Mouse (Mus musculus): ENCODE results near the gene Muc4. TPM values are rescaled to one million over a fixed set of nuclear protein-coding genes. Genes with fewer than 3 reads are reported as not detected.
A peak's percentile ranks its signal among the peaks of the same experiment; 100 is the strongest.

Muc4 gene
- polyA plus RNA-seq (2015; fragmentation: Nextera tagmentation; extraction: Ambion mirVana): 1.2 and 2.3 TPM in 2 replicates

GRCm38 (mm10) chr16:32735586-32735985 lies at the start of gene Muc4:
Gene Muc4 (plus strand): TSS chr16:32735886.
- H3K27me3 ChIP-seq: no peaks in the 10 kb centered on the region
- 91% methylated on average over 2 of the region's 2 CpGs for WGBS
- no peak within 1 kb of the TSS for H3K4me3 ChIP-seq (replicated peaks)
- no peak within 1 kb of the TSS for H3K27ac ChIP-seq (replicated peaks)
- no peak within 1 kb of the TSS for H3K9ac ChIP-seq
- no peaks in the 10 kb centered on the region for H3K4me1 ChIP-seq
- H3K9me3 ChIP-seq (replicated peaks): no peaks in the 10 kb centered on the region
- ATAC-seq (ENCODE audit: insufficient number of reproducible peaks, low FRiP score, low TSS enrichment, low read depth): no peak
- H3K4me2 ChIP-seq (replicated peaks): no peak within 1 kb of the TSS
- no peaks in the 10 kb centered on the region for H3K36me3 ChIP-seq

- H3K4me2 ChIP-seq (replicated peaks): no peak overlapping the region
- H3K9me3 ChIP-seq (replicated peaks): no peaks in the 10 kb centered on the region
- no peak for ATAC-seq (ENCODE audit: insufficient number of reproducible peaks, low FRiP score, low TSS enrichment, low read depth)
- H3K27me3 ChIP-seq: no peaks in the 10 kb centered on the region
- no peaks in the 10 kb centered on the region for H3K4me1 ChIP-seq
- no peak overlapping the region for H3K9ac ChIP-seq
- 0 out of 2 replicates have a peak overlapping the region, but pooled peaks have one; percentile 44 for H3K27ac ChIP-seq (replicated peaks)
- peaks cover 15% of the 10 kb centered on the region for H3K36me3 ChIP-seq
- H3K4me3 ChIP-seq (replicated peaks): no peak overlapping the region
- 47% methylated on average over 5 of the region's 5 CpGs for WGBS
Measured at GRCm38 (mm10) chr16:32685998-32686397, 49.7 kb upstream of the Muc4 start.

GRCm38 (mm10) chr16:32687221-32687620 lies 48.5 kb upstream of the Muc4 start:
- Histone ChIP-seq H3K4me1 (no peaks in the 10 kb centered on the region), H3K4me3 (replicated peaks) (no peak overlapping the region), H3K9ac (no peak overlapping the region), H3K4me2 (replicated peaks) (no peak overlapping the region), H3K36me3 (peaks cover 10% of the 10 kb centered on the region), H3K27ac (replicated peaks) (no peak overlapping the region), H3K9me3 (replicated peaks) (no peaks in the 10 kb centered on the region), H3K27me3 (no peaks in the 10 kb centered on the region)
- ATAC-seq (ENCODE audit: insufficient number of reproducible peaks, low FRiP score, low TSS enrichment, low read depth): no peak
- WGBS: 71% methylated on average over 5 of the region's 5 CpGs

- Histone ChIP-seq H3K4me3 (replicated peaks) (no peak overlapping the region), H3K4me1 (no peaks in the 10 kb centered on the region), H3K9ac (no peak overlapping the region), H3K27me3 (no peaks in the 10 kb centered on the region), H3K9me3 (replicated peaks) (no peaks in the 10 kb centered on the region), H3K36me3 (no peaks in the 10 kb centered on the region), H3K27ac (replicated peaks) (no peak overlapping the region), H3K4me2 (replicated peaks) (no peak overlapping the region)
- WGBS: 66% methylated on average over 4 of the region's 4 CpGs
- no peak for ATAC-seq (ENCODE audit: insufficient number of reproducible peaks, low FRiP score, low TSS enrichment, low read depth)
Measured at GRCm38 (mm10) chr16:32688770-32689169, 46.9 kb upstream of the Muc4 start.

GRCm38 (mm10) chr16:32689501-32689900 lies 46.2 kb upstream of the Muc4 start:
- H3K36me3 ChIP-seq: no peaks in the 10 kb centered on the region
- no peak; the same call in 1 of the 2 replicates for ATAC-seq (ENCODE audit: insufficient number of reproducible peaks, low FRiP score, low TSS enrichment, low read depth)
- H3K9ac ChIP-seq: no peak overlapping the region
- H3K4me1 ChIP-seq: no peaks in the 10 kb centered on the region
- no peaks in the 10 kb centered on the region for H3K27me3 ChIP-seq
- 5% methylated on average over 9 of the region's 9 CpGs for WGBS
- H3K4me3 ChIP-seq (replicated peaks): no peak overlapping the region
- no peak overlapping the region for H3K27ac ChIP-seq (replicated peaks)
- no peak overlapping the region for H3K4me2 ChIP-seq (replicated peaks)
- H3K9me3 ChIP-seq (replicated peaks): no peaks in the 10 kb centered on the region

- no peaks in the 10 kb centered on the region for H3K36me3 ChIP-seq
- no peaks in the 10 kb centered on the region for H3K9me3 ChIP-seq (replicated peaks)
- no peak; the same call in 1 of the 2 replicates for ATAC-seq (ENCODE audit: insufficient number of reproducible peaks, low FRiP score, low TSS enrichment, low read depth)
- no peak overlapping the region for H3K4me3 ChIP-seq (replicated peaks)
- H3K27ac ChIP-seq (replicated peaks): no peak overlapping the region
- H3K27me3 ChIP-seq: no peaks in the 10 kb centered on the region
- H3K9ac ChIP-seq: no peak overlapping the region
- 41% methylated on average over 7 of the region's 7 CpGs for WGBS
- no peak overlapping the region for H3K4me2 ChIP-seq (replicated peaks)
- H3K4me1 ChIP-seq: no peaks in the 10 kb centered on the region
Measured at GRCm38 (mm10) chr16:32696841-32697464, 38.7 kb upstream of the Muc4 start.

GRCm38 (mm10) chr16:32697665-32698446 lies 37.8 kb upstream of the Muc4 start:
- Histone ChIP-seq H3K27ac (replicated peaks) (no peak overlapping the region), H3K4me1 (no peaks in the 10 kb centered on the region), H3K27me3 (no peaks in the 10 kb centered on the region), H3K9ac (no peak overlapping the region), H3K9me3 (replicated peaks) (no peaks in the 10 kb centered on the region), H3K36me3 (no peaks in the 10 kb centered on the region), H3K4me2 (replicated peaks) (no peak overlapping the region), H3K4me3 (replicated peaks) (no peak overlapping the region)
- 88% methylated on average over 22 of the region's 22 CpGs for WGBS
- no peak for ATAC-seq (ENCODE audit: insufficient number of reproducible peaks, low FRiP score, low TSS enrichment, low read depth)

GRCm38 (mm10) chr16:32698550-32698949 lies 37.1 kb upstream of the Muc4 start:
- ATAC-seq (ENCODE audit: insufficient number of reproducible peaks, low FRiP score, low TSS enrichment, low read depth): no peak
- 37% methylated on average over 7 of the region's 7 CpGs for WGBS
- no peaks in the 10 kb centered on the region for H3K36me3 ChIP-seq
- H3K4me1 ChIP-seq: no peaks in the 10 kb centered on the region
- H3K4me3 ChIP-seq (replicated peaks): no peak overlapping the region
- H3K9ac ChIP-seq: no peak overlapping the region
- H3K4me2 ChIP-seq (replicated peaks): no peak overlapping the region
- no peaks in the 10 kb centered on the region for H3K9me3 ChIP-seq (replicated peaks)
- no peak overlapping the region for H3K27ac ChIP-seq (replicated peaks)
- H3K27me3 ChIP-seq: no peaks in the 10 kb centered on the region

- H3K9ac ChIP-seq: no peak overlapping the region
- H3K27ac ChIP-seq (replicated peaks): no peak overlapping the region
- H3K36me3 ChIP-seq: no peaks in the 10 kb centered on the region
- no peak overlapping the region for H3K4me2 ChIP-seq (replicated peaks)
- H3K4me3 ChIP-seq (replicated peaks): no peak overlapping the region
- no peaks in the 10 kb centered on the region for H3K27me3 ChIP-seq
- 67% methylated on average over 9 of the region's 9 CpGs for WGBS
- H3K9me3 ChIP-seq (replicated peaks): no peaks in the 10 kb centered on the region
- no peaks in the 10 kb centered on the region for H3K4me1 ChIP-seq
- ATAC-seq (ENCODE audit: insufficient number of reproducible peaks, low FRiP score, low TSS enrichment, low read depth): no peak
Measured at GRCm38 (mm10) chr16:32703312-32703912, 32.3 kb upstream of the Muc4 start.

GRCm38 (mm10) chr16:32705606-32706005 lies 30.1 kb upstream of the Muc4 start:
- Histone ChIP-seq H3K4me3 (replicated peaks) (no peak overlapping the region), H3K9me3 (replicated peaks) (no peaks in the 10 kb centered on the region), H3K36me3 (no peaks in the 10 kb centered on the region), H3K27me3 (no peaks in the 10 kb centered on the region), H3K4me1 (peaks cover 5% of the 10 kb centered on the region), H3K9ac (no peak overlapping the region), H3K4me2 (replicated peaks) (no peak overlapping the region), H3K27ac (replicated peaks) (no peak overlapping the region)
- 91% methylated on average over 3 of the region's 3 CpGs for WGBS
- no peak for ATAC-seq (ENCODE audit: insufficient number of reproducible peaks, low FRiP score, low TSS enrichment, low read depth)

GRCm38 (mm10) chr16:32707111-32707823 lies 28.4 kb upstream of the Muc4 start:
- no peaks in the 10 kb centered on the region for H3K27me3 ChIP-seq
- no peaks in the 10 kb centered on the region for H3K9me3 ChIP-seq (replicated peaks)
- H3K4me1 ChIP-seq: peaks cover 11% of the 10 kb centered on the region
- H3K27ac ChIP-seq (replicated peaks): no peak overlapping the region
- no peak for ATAC-seq (ENCODE audit: insufficient number of reproducible peaks, low FRiP score, low TSS enrichment, low read depth)
- no peaks in the 10 kb centered on the region for H3K36me3 ChIP-seq
- no peak overlapping the region for H3K4me3 ChIP-seq (replicated peaks)
- WGBS: 52% methylated on average over 17 of the region's 17 CpGs
- H3K9ac ChIP-seq: no peak overlapping the region
- H3K4me2 ChIP-seq (replicated peaks): no peak overlapping the region
